Mouse (Mus musculus): Measurements from ENCODE around the gene Apopt1. TPM values are rescaled to one million over a fixed set of nuclear protein-coding genes. Genes with fewer than 3 reads are reported as not detected.

Apopt1 gene
- polyA plus RNA-seq (2012; rRNA removed): 22.5 and 30.9 TPM in 2 replicates

DNA sequence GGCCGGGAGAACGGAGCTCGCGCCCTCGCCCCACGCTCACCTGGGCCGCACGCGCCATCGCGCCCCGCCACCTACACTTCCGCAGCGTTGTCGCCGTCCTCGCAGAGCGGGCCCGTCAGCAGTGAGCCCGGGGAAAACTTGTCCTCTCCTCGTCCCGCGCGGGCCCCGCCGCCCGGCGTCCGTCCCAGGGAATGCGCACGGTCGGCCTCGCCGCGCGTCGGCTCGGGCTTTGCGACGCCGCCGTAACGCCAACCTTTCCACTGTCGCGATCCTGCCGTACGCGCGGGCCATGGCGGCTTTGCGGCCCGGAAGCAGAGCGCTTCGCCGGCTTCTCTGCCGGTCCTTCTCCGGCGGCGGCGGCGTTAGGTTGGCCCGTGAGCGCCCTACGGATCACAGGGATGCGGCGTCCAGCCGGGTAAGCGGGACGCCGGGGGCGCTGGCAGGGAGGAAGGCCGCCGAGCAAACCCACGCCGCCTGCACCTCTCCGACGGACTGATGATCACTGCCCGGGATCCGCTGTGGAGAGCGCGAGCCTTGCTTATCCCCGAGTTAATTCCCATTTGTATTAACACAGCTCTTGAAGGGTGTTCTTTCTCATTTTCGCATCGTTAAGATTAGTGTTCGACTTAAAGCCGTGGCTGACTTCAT is at the start of gene Apopt1, which contains the start of gene Bag5:
Gene Apopt1 (plus strand): TSS at position 258 of the 648 bp plus-strand sequence.
Gene Bag5 (minus strand): TSS at position 254 of the 648 bp plus-strand sequence.
- TF ChIP-seq POLR2A (IDR thresholded peaks at IDR 0.05; ENCODE audit: borderline replicate concordance, extremely low read depth, low read depth, low read length) (peak; percentile 78), CTCF (IDR thresholded peaks at IDR 0.05; ENCODE audit: insufficient read depth, low read length) (no peak)

DNA sequence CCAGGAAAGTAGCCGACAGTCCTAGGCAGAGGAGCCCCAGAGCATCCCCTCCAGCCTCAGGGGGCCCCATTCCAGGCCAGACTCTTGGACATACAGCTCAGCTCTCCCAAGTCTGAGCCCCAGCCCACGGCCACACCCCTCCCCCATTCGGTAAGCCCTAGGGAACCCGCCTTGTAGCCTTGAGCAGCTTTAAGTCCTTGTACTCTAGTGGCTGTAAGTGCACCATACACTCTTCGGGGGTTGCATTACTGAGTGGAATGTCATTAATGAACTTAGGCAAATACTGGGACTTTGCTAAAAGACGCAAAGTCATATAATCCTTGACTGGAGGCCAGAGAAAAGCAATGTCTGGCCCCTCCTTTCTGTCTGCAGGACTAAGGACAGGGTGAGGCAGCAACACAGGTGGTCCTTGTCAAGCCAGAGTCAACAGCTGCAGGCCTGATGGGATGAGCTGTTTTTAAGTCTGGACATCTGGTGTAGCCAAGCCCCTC is 48.9 kb upstream of the Apopt1 start:
- H3K4me3 ChIP-seq (replicated peaks; ENCODE audit: extremely low read depth, low read depth, low read length): no peak overlapping the region
- 35% methylated on average over 6 of the region's 6 CpGs for WGBS
- no peak for TF ChIP-seq CTCF (IDR thresholded peaks at IDR 0.05; ENCODE audit: insufficient read depth, low read length)
- TF ChIP-seq POLR2A (IDR thresholded peaks at IDR 0.05; ENCODE audit: borderline replicate concordance, extremely low read depth, low read depth, low read length): no peak
- H3K4me1 ChIP-seq (ENCODE audit: control insufficient read depth, insufficient read depth, low read length): peaks cover 10% of the 10 kb centered on the region; the same call in 1 of the 2 replicates
- DNase-seq: no peak

More for the DNA sequence above, at the start of gene Apopt1, which contains the start of gene Bag5:
- Histone ChIP-seq H3K4me1 (ENCODE audit: control insufficient read depth, insufficient read depth, low read length) (peaks cover 5% of the 10 kb centered on the region; the same call in 1 of the 2 replicates), H3K4me3 (replicated peaks; ENCODE audit: extremely low read depth, low read depth, low read length) (peak within 1 kb of the TSS; percentile 63)
- under 1% methylated on average over 85 of the region's 86 CpGs for WGBS
- DNase-seq: peak; percentile 88

DNA sequence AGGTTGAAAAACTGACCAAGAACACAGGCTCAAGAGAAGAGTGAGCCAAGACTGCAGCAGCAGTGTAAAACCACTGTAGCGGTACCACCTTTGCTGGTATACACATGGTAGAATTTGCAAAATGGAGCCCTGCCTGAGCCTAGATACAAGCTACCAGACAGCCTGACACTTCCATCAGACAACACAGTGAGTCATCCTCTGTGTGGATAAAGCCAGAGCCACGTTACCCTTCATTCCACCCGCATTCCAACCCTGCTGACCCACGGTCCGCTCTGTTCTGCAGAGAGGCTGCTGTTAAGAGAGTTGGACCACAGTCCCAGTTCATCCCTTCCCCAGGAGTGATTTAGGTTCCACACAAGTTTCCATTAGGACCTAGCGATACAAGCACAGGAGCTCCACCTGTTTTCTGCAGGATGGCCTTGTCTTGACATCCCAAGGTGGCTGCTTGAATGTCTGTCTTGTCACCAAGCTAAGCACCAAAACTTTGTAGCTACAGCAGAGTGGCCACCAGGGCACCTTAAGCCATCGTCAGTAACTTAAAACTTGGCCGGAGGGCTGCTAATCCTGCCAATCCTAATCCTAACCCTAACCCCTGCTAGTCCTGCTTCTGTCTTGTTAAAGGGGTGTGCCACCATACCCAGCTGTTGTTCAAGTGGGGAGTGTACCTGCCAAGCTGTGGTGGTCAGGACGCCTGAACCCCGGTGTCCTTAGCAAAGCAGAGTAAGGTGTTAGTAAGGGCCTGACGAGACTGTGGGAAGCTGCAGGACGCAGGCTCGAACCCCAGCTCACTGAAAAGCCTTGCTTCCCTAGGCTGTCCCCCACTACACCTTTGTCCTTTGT is 47.8 kb upstream of the Apopt1 start:
- peaks cover 10% of the 10 kb centered on the region; the same call in 1 of the 2 replicates for H3K4me1 ChIP-seq (ENCODE audit: control insufficient read depth, insufficient read depth, low read length)
- no peak for DNase-seq
- no peak overlapping the region for H3K4me3 ChIP-seq (replicated peaks; ENCODE audit: extremely low read depth, low read depth, low read length)
- TF ChIP-seq POLR2A (IDR thresholded peaks at IDR 0.05; ENCODE audit: borderline replicate concordance, extremely low read depth, low read depth, low read length): no peak
- TF ChIP-seq CTCF (IDR thresholded peaks at IDR 0.05; ENCODE audit: insufficient read depth, low read length): no peak
- WGBS: 72% methylated on average over 13 of the region's 13 CpGs

DNA sequence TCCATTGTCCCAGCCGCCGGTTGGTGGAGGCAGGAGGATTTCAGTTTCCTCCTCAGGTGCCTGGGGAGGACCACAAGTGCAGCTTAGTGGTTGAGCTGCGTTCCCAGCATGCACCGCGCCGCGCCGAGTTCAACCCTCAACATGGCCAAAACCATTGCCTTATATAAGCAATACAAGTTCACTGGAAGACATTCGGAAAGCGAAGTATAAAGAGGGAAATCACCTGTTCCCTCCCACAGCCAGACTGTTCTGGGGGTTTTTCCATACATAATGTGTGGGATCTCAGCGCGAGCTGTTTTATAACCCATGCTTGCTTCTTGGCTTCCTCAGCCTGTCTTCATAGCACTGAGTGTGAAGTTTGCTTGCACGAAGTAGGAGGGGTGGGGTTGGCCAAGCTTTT is 46.7 kb upstream of the Apopt1 start:
- H3K4me1 ChIP-seq (ENCODE audit: control insufficient read depth, insufficient read depth, low read length): peaks cover 15% of the 10 kb centered on the region; the same call in 1 of the 2 replicates
- H3K4me3 ChIP-seq (replicated peaks; ENCODE audit: extremely low read depth, low read depth, low read length): no peak overlapping the region
- TF ChIP-seq POLR2A (IDR thresholded peaks at IDR 0.05; ENCODE audit: borderline replicate concordance, extremely low read depth, low read depth, low read length) (no peak), CTCF (IDR thresholded peaks at IDR 0.05; ENCODE audit: insufficient read depth, low read length) (no peak)
- WGBS: 76% methylated on average over 13 of the region's 13 CpGs
- no peak for DNase-seq

DNA sequence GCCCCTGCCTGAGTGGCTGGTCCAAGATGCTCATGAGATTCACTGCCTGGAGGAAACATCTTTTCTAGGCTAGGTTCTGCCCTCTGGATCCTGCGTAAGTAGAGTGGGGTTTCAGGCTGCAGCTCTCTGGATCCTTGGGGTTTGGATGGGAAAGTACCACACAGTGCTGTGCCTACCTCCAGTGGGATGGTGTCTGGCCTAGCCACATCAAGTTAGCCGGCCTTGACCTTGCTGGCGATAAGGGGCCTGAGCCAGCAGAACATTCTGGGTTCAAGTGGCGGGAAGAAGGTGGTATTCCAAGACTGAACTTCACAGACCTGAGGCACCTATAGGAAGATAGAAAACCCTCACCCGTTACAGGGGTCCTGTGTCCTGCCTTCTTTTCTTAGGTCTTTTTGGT is 45.6 kb upstream of the Apopt1 start:
- Histone ChIP-seq H3K4me1 (ENCODE audit: control insufficient read depth, insufficient read depth, low read length) (peaks cover 16% of the 10 kb centered on the region; the same call in 1 of the 2 replicates), H3K4me3 (replicated peaks; ENCODE audit: extremely low read depth, low read depth, low read length) (no peak overlapping the region)
- WGBS: 92% methylated on average over 5 of the region's 5 CpGs
- no peak for DNase-seq
- TF ChIP-seq POLR2A (IDR thresholded peaks at IDR 0.05; ENCODE audit: borderline replicate concordance, extremely low read depth, low read depth, low read length): no peak
- no peak for TF ChIP-seq CTCF (IDR thresholded peaks at IDR 0.05; ENCODE audit: insufficient read depth, low read length)

DNA sequence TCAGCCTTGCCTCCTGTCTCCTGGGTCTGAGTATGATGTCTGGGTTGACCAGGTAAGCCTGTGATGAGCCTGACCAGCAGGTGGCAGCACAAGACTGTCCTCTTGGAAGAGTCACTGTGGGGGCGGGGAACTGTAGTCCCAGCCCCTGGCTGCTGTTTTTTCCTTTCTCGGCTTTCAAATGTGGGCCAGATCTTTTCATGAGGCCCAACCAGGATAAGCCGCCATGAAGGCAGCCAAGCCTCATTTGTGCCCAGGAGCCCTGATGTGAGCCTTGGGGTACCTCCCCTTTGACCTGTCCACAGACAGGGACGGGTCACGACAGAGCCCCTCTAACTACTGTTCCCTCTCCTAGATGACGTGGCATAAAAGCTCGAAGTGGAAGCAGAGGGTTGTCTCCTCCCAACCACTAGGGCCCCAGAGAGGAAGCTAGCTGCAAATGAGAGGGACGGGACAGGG is 44.6 kb upstream of the Apopt1 start:
- Histone ChIP-seq H3K4me3 (replicated peaks; ENCODE audit: extremely low read depth, low read depth, low read length) (peak overlapping the region; percentile 43), H3K4me1 (ENCODE audit: control insufficient read depth, insufficient read depth, low read length) (peaks cover 18% of the 10 kb centered on the region; the same call in 1 of the 2 replicates)
- WGBS: 1% methylated on average over 8 of the region's 8 CpGs
- peak; percentile 97 for DNase-seq
- TF ChIP-seq POLR2A (IDR thresholded peaks at IDR 0.05; ENCODE audit: borderline replicate concordance, extremely low read depth, low read depth, low read length): no peak
- TF ChIP-seq CTCF (IDR thresholded peaks at IDR 0.05; ENCODE audit: insufficient read depth, low read length): peak; percentile 97

DNA sequence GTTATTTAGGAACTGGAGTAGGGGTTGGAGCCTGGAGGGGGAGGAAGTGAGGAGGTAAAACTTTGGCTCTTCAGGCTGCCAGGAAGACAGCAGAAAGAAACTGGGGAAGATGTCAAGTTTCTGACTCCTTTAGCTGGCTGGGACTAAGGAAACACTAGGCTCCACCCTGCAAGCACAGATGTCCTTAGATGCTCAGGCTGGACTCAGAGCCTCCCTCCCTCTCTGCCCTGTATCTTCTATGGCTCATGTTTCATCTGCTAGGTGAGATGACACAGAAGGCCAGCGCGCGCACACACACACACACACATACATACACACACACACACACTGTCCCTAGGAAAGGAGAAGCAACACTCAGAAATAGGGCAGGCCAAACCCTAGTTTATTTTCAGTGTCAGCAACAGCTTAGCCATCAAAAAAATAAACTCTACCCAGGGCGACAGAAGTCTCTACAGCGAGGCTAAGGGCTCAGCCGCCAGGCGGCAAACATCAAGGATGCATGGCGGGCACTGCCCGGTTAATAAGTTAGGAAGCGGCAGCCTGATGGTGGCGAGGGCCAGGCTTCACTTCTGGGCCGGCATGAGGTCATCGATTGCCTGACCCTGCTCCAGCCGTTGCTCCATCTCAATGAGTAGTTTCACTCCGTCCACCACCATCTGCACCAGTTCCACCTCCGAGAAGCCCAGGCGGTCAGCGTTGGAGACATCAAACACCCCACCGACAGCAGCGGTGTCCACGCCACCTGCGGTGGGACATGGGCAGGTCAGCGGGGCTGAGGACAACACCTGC is 43.9 kb upstream of the Apopt1 start:
- Histone ChIP-seq H3K4me3 (replicated peaks; ENCODE audit: extremely low read depth, low read depth, low read length) (no peak overlapping the region), H3K4me1 (ENCODE audit: control insufficient read depth, insufficient read depth, low read length) (peaks cover 16% of the 10 kb centered on the region; the same call in 1 of the 2 replicates)
- peak; percentile 19 for DNase-seq
- no peak for TF ChIP-seq POLR2A (IDR thresholded peaks at IDR 0.05; ENCODE audit: borderline replicate concordance, extremely low read depth, low read depth, low read length)
- TF ChIP-seq CTCF (IDR thresholded peaks at IDR 0.05; ENCODE audit: insufficient read depth, low read length): no peak
- WGBS: 65% methylated on average over 23 of the region's 23 CpGs

DNA sequence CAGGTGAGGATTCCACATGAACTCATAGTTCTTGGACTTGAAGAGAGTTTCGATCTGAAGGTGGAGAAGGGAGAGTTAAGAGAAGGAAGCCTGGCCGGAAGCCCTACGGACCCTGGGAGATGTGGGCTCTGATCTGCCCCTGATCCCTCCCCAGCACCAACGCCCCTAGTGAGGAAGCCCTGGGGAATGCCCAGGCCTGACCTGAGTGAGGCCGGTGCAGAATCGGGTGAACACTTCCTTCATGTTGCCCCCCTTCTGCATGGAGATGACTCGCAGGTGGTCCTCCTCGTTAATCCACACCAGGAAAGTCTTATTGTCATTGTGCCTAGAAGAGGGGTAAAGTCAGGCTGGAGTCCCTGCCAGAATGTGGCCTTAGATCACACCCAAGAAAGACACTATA is 43.1 kb upstream of the Apopt1 start:
- no peak overlapping the region for H3K4me3 ChIP-seq (replicated peaks; ENCODE audit: extremely low read depth, low read depth, low read length)
- 70% methylated on average over 8 of the region's 8 CpGs for WGBS
- TF ChIP-seq CTCF (IDR thresholded peaks at IDR 0.05; ENCODE audit: insufficient read depth, low read length) (no peak), POLR2A (IDR thresholded peaks at IDR 0.05; ENCODE audit: borderline replicate concordance, extremely low read depth, low read depth, low read length) (no peak)

More for the DNA sequence above, 43.1 kb upstream of the Apopt1 start:
- no peak for DNase-seq
- peaks cover 16% of the 10 kb centered on the region; the same call in 1 of the 2 replicates for H3K4me1 ChIP-seq (ENCODE audit: control insufficient read depth, insufficient read depth, low read length)
